Mouse (Mus musculus): ENCODE results near the gene Atp13a4. TPM values are rescaled to one million over a fixed set of nuclear protein-coding genes. Genes with fewer than 3 reads are reported as not detected.

Gene Atp13a4
- polyA plus RNA-seq (2016; fragmentation: Nextera tagmentation; extraction: Ambion mirVana) = not detected in 2 replicates

DNA sequence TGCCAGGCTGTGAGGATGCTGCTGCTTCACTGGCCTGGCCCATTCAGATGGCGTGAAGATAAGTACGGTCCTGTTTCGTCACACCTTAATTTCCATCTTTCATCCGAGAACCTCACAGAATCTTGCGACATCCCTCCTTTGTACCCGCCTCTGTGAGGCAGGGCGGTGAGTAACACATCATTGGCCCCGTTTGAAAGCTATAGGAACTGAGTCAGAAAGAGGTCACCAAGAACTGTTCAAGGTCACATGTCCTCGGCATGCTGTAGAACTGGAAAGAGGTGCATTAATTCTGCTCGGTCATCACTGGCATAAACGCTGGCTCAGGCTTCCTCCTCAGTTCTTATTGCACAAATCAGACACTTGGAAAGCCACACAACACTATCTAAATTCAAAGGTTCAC lies at the start of gene Atp13a4:
Atp13a4 (minus strand) TSS at position 36 of the 400 bp plus-strand sequence.
- 86% methylated on average over 11 of the region's 11 CpGs for WGBS

DNA sequence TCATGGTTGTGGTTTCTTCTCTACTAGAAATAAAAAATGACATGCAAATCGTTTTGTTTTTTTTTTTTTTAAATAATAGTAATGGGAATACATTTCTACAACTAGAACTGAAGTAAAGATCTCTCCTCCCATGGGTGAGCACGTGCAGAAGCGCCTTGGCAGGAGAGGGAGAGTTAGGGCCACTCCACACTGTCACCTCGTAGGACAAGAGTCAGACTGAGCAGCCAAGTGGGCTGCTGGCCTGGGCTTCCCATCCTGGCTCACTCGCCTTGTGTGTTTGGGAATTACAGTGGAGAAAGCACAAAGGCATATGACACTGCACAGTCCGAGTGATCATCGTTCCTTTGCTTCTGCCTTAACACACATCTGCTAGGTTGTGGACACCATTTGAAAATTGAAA lies 47.5 kb upstream of the Atp13a4 start:
- DNase-seq (ENCODE audit: low spot score) = no peak
- WGBS = 87% methylated on average over 7 of the region's 7 CpGs
- Histone ChIP-seq H3K4me1 (no peaks in the 10 kb centered on the region), H3K4me3 (no peak overlapping the region), H3K36me3 (replicated peaks) (peaks cover 67% of the 10 kb centered on the region), H3K27ac (replicated peaks) (no peak overlapping the region), H3K9me3 (no peaks in the 10 kb centered on the region), H3K27me3 (replicated peaks; ENCODE audit: low read depth, poor library complexity, severe bottlenecking) (no peaks in the 10 kb centered on the region)

More for the DNA sequence above, at the start of gene Atp13a4:
- H3K36me3 ChIP-seq (replicated peaks) = no peaks in the 10 kb centered on the region
- H3K4me3 ChIP-seq = no peak within 1 kb of the TSS
- no peak for DNase-seq (ENCODE audit: low spot score)
- H3K4me1 ChIP-seq = no peaks in the 10 kb centered on the region
- H3K27me3 ChIP-seq (replicated peaks; ENCODE audit: low read depth, poor library complexity, severe bottlenecking) = no peaks in the 10 kb centered on the region
- no peak within 1 kb of the TSS for H3K27ac ChIP-seq (replicated peaks)
- H3K9me3 ChIP-seq = no peaks in the 10 kb centered on the region

DNA sequence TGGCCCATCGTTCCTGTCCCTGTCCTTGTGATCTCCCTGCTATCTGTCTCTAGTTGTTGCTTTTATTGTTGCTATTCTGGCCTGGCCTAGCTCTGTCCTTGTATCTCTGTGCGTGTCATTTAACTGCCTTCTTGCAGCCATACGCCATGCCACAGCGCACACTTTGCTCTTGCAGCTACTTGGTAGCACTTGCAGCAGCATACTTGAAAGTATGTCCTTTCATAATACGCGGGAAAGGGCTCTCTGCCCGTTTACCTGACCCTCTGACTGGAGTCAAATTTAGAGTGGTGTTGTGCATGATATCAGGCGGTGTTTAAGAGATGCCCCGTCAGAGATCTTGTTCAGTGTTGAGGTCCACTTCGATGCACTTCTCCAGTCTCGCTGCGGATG lies 35.1 kb upstream of the Atp13a4 start:
- DNase-seq (ENCODE audit: low spot score) = peak; percentile 15
- Histone ChIP-seq H3K27me3 (replicated peaks; ENCODE audit: low read depth, poor library complexity, severe bottlenecking) (no peaks in the 10 kb centered on the region), H3K27ac (replicated peaks) (peak overlapping the region; percentile 93)

GRCm38 (mm10) chr16:29579167-29579786 lies 34.6 kb upstream of the Atp13a4 start, which contains the start of gene Opa1:
Opa1 (plus strand) TSS chr16:29579334.
- peak; percentile 99 for DNase-seq (ENCODE audit: low spot score)

More for the DNA sequence above, 35.1 kb upstream of the Atp13a4 start:
- Histone ChIP-seq H3K36me3 (replicated peaks) (peaks cover 1% of the 10 kb centered on the region; the same call in 1 of the 2 replicates), H3K9me3 (no peaks in the 10 kb centered on the region), H3K4me1 (peaks cover 10% of the 10 kb centered on the region), H3K4me3 (peak overlapping the region; percentile 98)
- 10% methylated on average over 12 of the region's 12 CpGs for WGBS

GRCm38 (mm10) chr16:29575620-29576019 lies 31.0 kb upstream of the Atp13a4 start:
- Histone ChIP-seq H3K27me3 (replicated peaks; ENCODE audit: low read depth, poor library complexity, severe bottlenecking) (no peaks in the 10 kb centered on the region), H3K27ac (replicated peaks) (no peak overlapping the region), H3K9me3 (no peaks in the 10 kb centered on the region), H3K4me1 (peaks cover 9% of the 10 kb centered on the region), H3K4me3 (no peak overlapping the region), H3K36me3 (replicated peaks) (no peaks in the 10 kb centered on the region)
- WGBS = 12% methylated on average over 5 of the region's 5 CpGs
- DNase-seq (ENCODE audit: low spot score) = peak; percentile 18

More at GRCm38 (mm10) chr16:29579167-29579786, 34.6 kb upstream of the Atp13a4 start, which contains the start of gene Opa1:
- Histone ChIP-seq H3K9me3 (no peaks in the 10 kb centered on the region), H3K4me3 (peak within 1 kb of the TSS; percentile 98), H3K4me1 (peaks cover 10% of the 10 kb centered on the region), H3K27me3 (replicated peaks; ENCODE audit: low read depth, poor library complexity, severe bottlenecking) (no peaks in the 10 kb centered on the region), H3K36me3 (replicated peaks) (no peaks in the 10 kb centered on the region; the same call in 1 of the 2 replicates), H3K27ac (replicated peaks) (peak within 1 kb of the TSS; percentile 93)
- under 1% methylated on average over 39 of the region's 39 CpGs for WGBS

DNA sequence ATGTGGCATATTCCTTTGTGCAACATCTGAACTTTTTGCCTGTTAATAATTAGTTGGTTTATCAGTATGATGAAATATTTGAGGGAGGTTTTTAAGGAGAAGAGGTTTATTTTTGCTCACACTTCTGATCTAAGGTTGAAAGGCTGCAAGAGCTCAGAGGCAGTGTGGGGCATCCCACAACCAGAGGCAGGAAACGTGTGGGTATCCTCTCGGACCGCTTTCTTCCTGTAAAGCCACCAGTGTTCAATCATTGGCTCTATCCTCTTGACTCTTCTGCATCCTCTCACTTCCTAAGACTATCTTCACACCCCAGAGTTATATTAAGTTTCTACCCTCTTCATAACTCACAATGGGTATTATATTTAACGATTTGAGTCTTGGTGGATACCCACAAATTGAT lies 29.3 kb upstream of the Atp13a4 start:
- Histone ChIP-seq H3K27me3 (replicated peaks; ENCODE audit: low read depth, poor library complexity, severe bottlenecking) (no peaks in the 10 kb centered on the region), H3K36me3 (replicated peaks) (no peaks in the 10 kb centered on the region), H3K4me1 (no peaks in the 10 kb centered on the region), H3K9me3 (no peaks in the 10 kb centered on the region), H3K4me3 (no peak overlapping the region), H3K27ac (replicated peaks) (no peak overlapping the region)
- no peak for DNase-seq (ENCODE audit: low spot score)
- 81% methylated on average over 4 of the region's 4 CpGs for WGBS

DNA sequence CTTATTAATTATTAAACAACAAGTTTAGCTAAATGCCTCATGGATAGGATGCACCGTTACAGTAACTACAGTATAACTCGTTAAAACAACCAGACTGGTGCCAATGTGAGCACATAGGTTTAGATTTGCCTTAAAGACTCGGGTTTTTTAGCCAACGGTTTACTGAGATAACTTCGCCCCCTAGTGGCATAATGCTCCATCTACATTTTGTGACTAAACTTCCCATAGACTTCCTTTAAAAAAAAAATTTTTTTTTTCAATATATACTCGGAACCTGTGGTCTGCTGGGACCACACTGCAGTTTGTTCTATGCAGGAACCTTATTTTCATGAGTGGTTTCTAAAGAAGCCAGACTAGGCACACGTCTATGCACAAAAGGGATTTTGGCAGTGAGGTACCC lies 16.2 kb upstream of the Atp13a4 start:
- peak; percentile 43 for DNase-seq (ENCODE audit: low spot score)
- no peak overlapping the region for H3K27ac ChIP-seq (replicated peaks)
- no peaks in the 10 kb centered on the region for H3K9me3 ChIP-seq
- H3K4me3 ChIP-seq = no peak overlapping the region; the same call in 1 of the 2 replicates
- H3K27me3 ChIP-seq (replicated peaks; ENCODE audit: low read depth, poor library complexity, severe bottlenecking) = no peaks in the 10 kb centered on the region
- H3K4me1 ChIP-seq = no peaks in the 10 kb centered on the region
- no peaks in the 10 kb centered on the region for H3K36me3 ChIP-seq (replicated peaks)
- WGBS = 8% methylated on average over 7 of the region's 7 CpGs

- no peaks in the 10 kb centered on the region for H3K27me3 ChIP-seq (replicated peaks; ENCODE audit: low read depth, poor library complexity, severe bottlenecking)
- H3K4me1 ChIP-seq = no peaks in the 10 kb centered on the region
- no peaks in the 10 kb centered on the region for H3K9me3 ChIP-seq
- 40% methylated on average over 10 of the region's 10 CpGs for WGBS
- H3K27ac ChIP-seq (replicated peaks) = no peak overlapping the region
- no peak for DNase-seq (ENCODE audit: low spot score)
- no peaks in the 10 kb centered on the region for H3K36me3 ChIP-seq (replicated peaks)
- H3K4me3 ChIP-seq = peak overlapping the region; percentile 11; the same call in 1 of the 2 replicates
Observed at GRCm38 (mm10) chr16:29560454-29560853, 15.8 kb upstream of the Atp13a4 start.

- Histone ChIP-seq H3K27ac (replicated peaks) (no peak overlapping the region), H3K4me3 (no peak overlapping the region), H3K9me3 (no peaks in the 10 kb centered on the region), H3K4me1 (no peaks in the 10 kb centered on the region), H3K36me3 (replicated peaks) (no peaks in the 10 kb centered on the region), H3K27me3 (replicated peaks; ENCODE audit: low read depth, poor library complexity, severe bottlenecking) (no peaks in the 10 kb centered on the region)
- no peak for DNase-seq (ENCODE audit: low spot score)
- 84% methylated on average over 5 of the region's 5 CpGs for WGBS
Observed at GRCm38 (mm10) chr16:29559667-29560066, 15.0 kb upstream of the Atp13a4 start.

GRCm38 (mm10) chr16:29541261-29541683 lies 3.4 kb downstream of the Atp13a4 start:
- Histone ChIP-seq H3K4me1 (no peaks in the 10 kb centered on the region), H3K4me3 (no peak overlapping the region), H3K27ac (replicated peaks) (no peak overlapping the region), H3K9me3 (no peaks in the 10 kb centered on the region), H3K27me3 (replicated peaks; ENCODE audit: low read depth, poor library complexity, severe bottlenecking) (no peaks in the 10 kb centered on the region), H3K36me3 (replicated peaks) (no peaks in the 10 kb centered on the region)
- 79% methylated on average over 11 of the region's 11 CpGs for WGBS
- no peak for DNase-seq (ENCODE audit: low spot score)

DNA sequence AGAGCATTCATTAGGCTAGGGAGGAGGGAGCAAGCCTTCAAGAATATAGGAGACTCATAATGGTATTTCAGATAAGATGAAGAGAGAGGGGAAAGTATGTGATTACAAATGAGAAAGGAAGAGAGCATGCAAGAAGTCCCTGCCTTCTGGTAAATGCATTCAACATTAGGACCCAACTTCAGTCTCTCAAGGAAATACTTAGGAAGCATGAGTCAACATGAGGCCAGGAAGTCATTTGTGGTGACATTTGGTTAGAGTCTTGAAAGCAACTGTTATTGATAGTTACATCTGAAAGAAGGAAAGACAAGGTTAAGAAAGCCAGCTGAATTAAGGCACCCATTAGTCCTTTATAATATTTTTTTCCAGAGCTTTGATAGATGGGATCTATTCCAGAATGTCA lies 4.8 kb downstream of the Atp13a4 start:
- no peak for DNase-seq (ENCODE audit: low spot score)
- Histone ChIP-seq H3K36me3 (replicated peaks) (no peaks in the 10 kb centered on the region), H3K4me3 (no peak overlapping the region), H3K27me3 (replicated peaks; ENCODE audit: low read depth, poor library complexity, severe bottlenecking) (no peaks in the 10 kb centered on the region), H3K4me1 (no peaks in the 10 kb centered on the region), H3K27ac (replicated peaks) (no peak overlapping the region), H3K9me3 (no peaks in the 10 kb centered on the region)

- WGBS = 79% methylated on average over 15 of the region's 15 CpGs
- no peak for DNase-seq (ENCODE audit: low spot score)
Observed at GRCm38 (mm10) chr16:29536411-29537204, 8.1 kb downstream of the Atp13a4 start.

GRCm38 (mm10) chr16:29535866-29536265 lies 8.8 kb downstream of the Atp13a4 start:
- 92% methylated on average over 4 of the region's 4 CpGs for WGBS
- Histone ChIP-seq H3K27ac (replicated peaks) (no peak overlapping the region), H3K4me1 (no peaks in the 10 kb centered on the region), H3K27me3 (replicated peaks; ENCODE audit: low read depth, poor library complexity, severe bottlenecking) (no peaks in the 10 kb centered on the region), H3K36me3 (replicated peaks) (no peaks in the 10 kb centered on the region), H3K4me3 (no peak overlapping the region), H3K9me3 (no peaks in the 10 kb centered on the region)
- DNase-seq (ENCODE audit: low spot score) = no peak

More at GRCm38 (mm10) chr16:29536411-29537204, 8.1 kb downstream of the Atp13a4 start:
- H3K4me1 ChIP-seq = no peaks in the 10 kb centered on the region
- H3K9me3 ChIP-seq = no peaks in the 10 kb centered on the region
- H3K27me3 ChIP-seq (replicated peaks; ENCODE audit: low read depth, poor library complexity, severe bottlenecking) = no peaks in the 10 kb centered on the region
- H3K4me3 ChIP-seq = no peak overlapping the region
- H3K36me3 ChIP-seq (replicated peaks) = no peaks in the 10 kb centered on the region
- no peak overlapping the region for H3K27ac ChIP-seq (replicated peaks)

All from embryonic facial prominence, embryonic 10.5 days (tissue).